Mouse (Mus musculus) liver, postnatal 0 days (tissue): Measurements from ENCODE around the gene Inhba. TPM values are rescaled to one million over a fixed set of nuclear protein-coding genes. Genes with fewer than 3 reads are reported as not detected.
A peak's percentile ranks its signal among the peaks of the same experiment; 100 is the strongest.

Source experiments
- ATAC-seq: fragments of 200-750 bp; cut with Nextera tagmentation; 2 replicates; pipeline ENCODE4 v1.8.0; 2017; ENCODE audit warnings: mild to moderate bottlenecking, moderate library complexity
- DNase-seq: peaks from one replicate; pipeline ENCODE4 v3.0.0-alpha.2; 2016
- H3K27ac ChIP-seq: fragments of 300-500 bp; sonication (generic); 2 replicates; pipeline ENCODE4 v1.5.1; 2014; ENCODE audit warnings: antibody characterized with exemption, moderate library complexity, mild to moderate bottlenecking, low read depth
- H3K27me3 ChIP-seq: fragments of 300-500 bp; sonication (generic); 2 replicates; pipeline ENCODE4 v1.6.1; 2014; ENCODE audit warnings: low read length, control low read depth, mixed read lengths; ENCODE audit not compliant: insufficient read depth
- H3K36me3 ChIP-seq: fragments of 300-500 bp; sonication (generic); replicated peaks from 2 replicates; pipeline ENCODE4 v1.6.1; 2014; ENCODE audit warnings: mild to moderate bottlenecking, control low read depth, low read length, moderate library complexity, mixed read lengths; ENCODE audit not compliant: insufficient read depth
- H3K4me1 ChIP-seq: fragments of 300-500 bp; sonication (generic); 2 replicates; pipeline ENCODE4 v1.6.1; 2014; ENCODE audit warnings: antibody characterized with exemption, mild to moderate bottlenecking, control low read depth; ENCODE audit not compliant: insufficient read depth
- H3K4me2 ChIP-seq: fragments of 300-500 bp; sonication (generic); 2 replicates; pipeline ENCODE4 v1.6.1; 2014; ENCODE audit warnings: low read depth, mild to moderate bottlenecking, low read length, moderate library complexity, mixed read lengths
- H3K4me3 ChIP-seq: fragments of 300-500 bp; sonication (generic); 2 replicates; pipeline ENCODE4 v1.5.1; 2014; ENCODE audit warnings: low read depth, low read length
- H3K9ac ChIP-seq: fragments of 300-500 bp; sonication (generic); replicated peaks from 2 replicates; pipeline ENCODE4 v1.6.1; 2014; ENCODE audit warnings: mild to moderate bottlenecking, moderate library complexity
- H3K9me3 ChIP-seq: fragments of 300-500 bp; sonication (generic); 2 replicates; pipeline ENCODE4 v1.6.1; 2016; ENCODE audit warnings: mild to moderate bottlenecking, control low read depth, low read length, mixed read lengths
- CTCF ChIP-seq: sonication (generic); IDR thresholded peaks from 2 replicates; pipeline ENCODE4 v1.5.1; 2016; ENCODE audit warnings: antibody characterized with exemption, low read depth
- EP300 ChIP-seq: IDR thresholded peaks from 2 replicates; pipeline ENCODE4 v1.6.1; 2016; ENCODE audit warnings: antibody characterized with exemption, low read depth, mild to moderate bottlenecking
- WGBS: fragments of 180-500 bp; shearing (Covaris S2); extraction: QIAGEN DNeasy Blood & Tissue Kit; methylation state at CpG from one replicate; pipeline ENCODE4 v1.1.7; 2014; ENCODE audit not compliant: insufficient replicate concordance; 5-methylcytosine and 5-hydroxymethylcytosine counted together
- polyA plus RNA-seq: library from polyadenylated mRNA; unstranded; fragments of >200 nt; fragmentation: Nextera tagmentation; extraction: Ambion mirVana; gene quantifications from 2 replicates; pipeline ENCODE4 v1.2.1, GENCODE M21; 2015

The Inhba gene
- polyA plus RNA-seq, 1 experiment from 2014 or later, result 7.9 TPM

- WGBS, result 67% methylated on average over 6 of the region's 6 CpGs
- Histone ChIP-seq H3K27me3 (no peaks in the 10 kb centered on the region), H3K4me1 (no peaks in the 10 kb centered on the region), H3K36me3 (no peaks in the 10 kb centered on the region), H3K27ac (no peak overlapping the region), H3K4me2 (no peak overlapping the region), H3K9ac (no peak overlapping the region), H3K9me3 (no peaks in the 10 kb centered on the region), H3K4me3 (no peak overlapping the region)
- TF ChIP-seq CTCF, result no peak
- no peak for TF ChIP-seq EP300
- DNase-seq, result no peak
- no peak for ATAC-seq
Measured at GRCm38 (mm10) chr13:16032935-16033592, 21.4 kb downstream of the Inhba start.

DNA sequence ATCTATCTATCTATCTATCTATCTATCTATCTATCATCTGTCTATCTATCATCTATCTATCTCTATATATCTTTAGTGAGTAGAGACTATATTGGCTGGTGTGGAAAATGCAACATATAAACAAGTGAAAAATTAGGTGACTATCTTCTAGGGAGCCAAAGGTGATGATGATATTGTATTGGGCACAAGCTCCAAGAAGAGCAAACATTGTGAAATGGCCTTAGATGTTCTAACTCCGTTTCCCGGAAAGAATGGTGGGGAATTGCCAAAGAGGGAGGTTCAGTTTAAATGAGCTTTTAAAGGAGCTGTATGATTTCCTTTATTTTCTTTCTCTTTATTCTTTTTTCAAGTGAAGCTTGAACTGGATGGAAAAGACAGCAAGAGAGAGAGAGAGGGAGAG is 57.4 kb downstream of the Inhba start:
- H3K4me2 ChIP-seq, result no peak overlapping the region
- ATAC-seq, result peak; percentile 88
- no peak overlapping the region for H3K4me3 ChIP-seq
- WGBS, result 51% methylated on average over 2 of the region's 2 CpGs
- DNase-seq, result no peak
- H3K9me3 ChIP-seq, result no peaks in the 10 kb centered on the region
- no peaks in the 10 kb centered on the region for H3K27me3 ChIP-seq
- H3K36me3 ChIP-seq, result no peaks in the 10 kb centered on the region
- H3K4me1 ChIP-seq, result no peaks in the 10 kb centered on the region
- H3K27ac ChIP-seq, result peak overlapping the region; percentile 8; the same call in 1 of the 2 replicates
- TF ChIP-seq EP300, result peak; percentile 42; the same call in 1 of the 2 replicates
- TF ChIP-seq CTCF, result no peak
- no peak overlapping the region for H3K9ac ChIP-seq

DNA sequence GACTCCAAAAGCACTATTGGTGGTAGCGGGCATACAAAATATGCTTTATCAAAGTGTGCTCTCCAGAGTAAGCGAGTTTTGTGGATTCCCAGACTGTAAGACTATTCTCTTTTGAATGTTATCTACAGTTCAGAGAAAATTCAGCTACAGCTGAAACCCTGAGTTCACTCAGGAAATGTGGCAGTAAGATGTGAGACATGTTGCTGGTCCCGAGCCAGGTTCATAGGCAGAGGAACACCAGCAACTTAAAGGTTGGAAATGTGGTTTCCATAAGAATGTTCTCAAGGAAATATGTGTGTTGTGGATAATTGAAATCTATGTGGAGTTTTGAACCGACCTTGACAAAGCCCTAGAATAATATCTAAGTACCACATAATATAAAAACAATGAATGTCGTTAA is 65.6 kb downstream of the Inhba start:
- Histone ChIP-seq H3K4me2 (no peak overlapping the region), H3K9ac (no peak overlapping the region), H3K27me3 (no peaks in the 10 kb centered on the region), H3K4me1 (no peaks in the 10 kb centered on the region), H3K4me3 (no peak overlapping the region), H3K27ac (no peak overlapping the region), H3K36me3 (no peaks in the 10 kb centered on the region), H3K9me3 (no peaks in the 10 kb centered on the region)
- no peak for TF ChIP-seq CTCF
- no peak for TF ChIP-seq EP300
- DNase-seq (no peak), ATAC-seq (no peak)
- WGBS, result 69% methylated on average over 5 of the region's 5 CpGs

GRCm38 (mm10) chr13:16078216-16078731 is 66.6 kb downstream of the Inhba start:
- Histone ChIP-seq H3K9ac (no peak overlapping the region), H3K9me3 (no peaks in the 10 kb centered on the region), H3K4me3 (no peak overlapping the region), H3K27me3 (no peaks in the 10 kb centered on the region), H3K4me1 (no peaks in the 10 kb centered on the region), H3K36me3 (no peaks in the 10 kb centered on the region), H3K27ac (no peak overlapping the region), H3K4me2 (no peak overlapping the region)
- ATAC-seq, result no peak
- WGBS, result 66% methylated on average over 7 of the region's 7 CpGs
- no peak for DNase-seq
- TF ChIP-seq EP300, result no peak

DNA sequence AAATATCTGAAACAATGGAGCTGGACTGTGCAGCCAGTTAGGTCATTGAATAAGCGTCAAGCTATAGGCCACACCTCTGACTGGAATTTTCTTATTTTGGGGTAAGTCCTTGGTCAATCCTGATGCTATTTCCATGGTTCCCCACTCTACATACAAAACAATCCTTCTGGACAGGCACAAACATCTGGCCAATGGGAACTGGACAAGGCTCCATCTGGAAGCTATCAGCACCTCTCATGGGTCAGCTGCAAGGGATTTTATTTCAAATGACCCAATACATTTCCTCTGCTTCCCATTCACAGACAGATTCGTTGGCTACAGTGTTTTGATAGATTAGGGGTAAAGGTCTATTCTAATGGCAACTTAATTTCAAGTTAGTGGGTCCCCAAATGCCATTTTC is 68.6 kb downstream of the Inhba start:
- Histone ChIP-seq H3K4me1 (no peaks in the 10 kb centered on the region), H3K9ac (no peak overlapping the region), H3K9me3 (no peaks in the 10 kb centered on the region), H3K4me3 (no peak overlapping the region), H3K4me2 (no peak overlapping the region), H3K27me3 (no peaks in the 10 kb centered on the region), H3K27ac (no peak overlapping the region), H3K36me3 (no peaks in the 10 kb centered on the region)
- TF ChIP-seq CTCF, result no peak
- no peak for TF ChIP-seq EP300
- no peak for DNase-seq
- WGBS, result 62% methylated on average over 2 of the region's 2 CpGs
- no peak for ATAC-seq
